Mouse (Mus musculus) G1E (cell line): Measurements from ENCODE around the gene Rnf217.

Experiments used
- CTCF ChIP-seq: IDR thresholded peaks from 2 replicates; pipeline ENCODE4 v1.5.1; 2012; ENCODE audit warnings: low read depth, low read length, inconsistent platforms, mixed read lengths
- GATA2 ChIP-seq: IDR thresholded peaks from 2 replicates; pipeline ENCODE4 v1.6.1; 2012; ENCODE audit warnings: low read depth, low read length, inconsistent platforms, borderline replicate concordance
- POLR2AphosphoS5 ChIP-seq: IDR thresholded peaks from 2 replicates; pipeline ENCODE4 v1.6.1; 2012; ENCODE audit warnings: low read depth, low read length, inconsistent platforms; ENCODE audit not compliant: insufficient replicate concordance

- TF ChIP-seq GATA2, result no peak
- no peak for TF ChIP-seq CTCF
- no peak for TF ChIP-seq POLR2AphosphoS5
Measured at GRCm38 (mm10) chr10:31551362-31551761, 57.6 kb downstream of the Rnf217 start.
